8 mouse cellular contexts compared by ENCODE assay signal in genomic region chr8:11727651-11728481, GRCm38 (mm10). TPM values are rescaled to one million over a fixed set of nuclear protein-coding genes. Genes with fewer than 3 reads are reported as not detected.
DNase-seq lines count a peak whose midpoint lies in the region; ATAC-seq and TF ChIP-seq lines count a peak whose summit lies in the region.

Gene Arhgef7, plus strand, starts transcription at chr8:11727721.

- WGBS in forebrain, embryonic 13.5 days: under 1% methylated on average over 105 of the region's 127 CpGs
- under 1% methylated on average over 123 of the region's 127 CpGs for WGBS in heart, embryonic 16.5 days
- WGBS in liver, embryonic 11.5 days: under 1% methylated on average over 119 of the region's 127 CpGs
- WGBS in neural tube, embryonic 11.5 days: under 1% methylated on average over 103 of the region's 127 CpGs

- TF ChIP-seq EP300 in MEL (IDR thresholded peaks at IDR 0.05; ENCODE audit: low read depth in 1 of 2, low read length in 2 of 2): no peak

- no peak within 1 kb of the TSS for H3K27ac ChIP-seq in MEL (ENCODE audit: control insufficient read depth, low read depth, low read length)
- H3K27ac ChIP-seq in brown adipose tissue, adult 24 weeks (replicated peaks; ENCODE audit: low read depth, low read length): no peak within 1 kb of the TSS
- peak within 1 kb of the TSS; percentile 100 for H3K27ac ChIP-seq in forebrain, embryonic 13.5 days
- H3K27ac ChIP-seq in heart, embryonic 16.5 days (ENCODE audit: low read length): peak within 1 kb of the TSS; percentile 96
- H3K27ac ChIP-seq in liver, embryonic 11.5 days (ENCODE audit: low read depth, low read length): peak within 1 kb of the TSS; percentile 71
- H3K27ac ChIP-seq in neural tube, embryonic 11.5 days (ENCODE audit: low read depth, low read length): peak within 1 kb of the TSS; percentile 99

- no peak for DNase-seq in MEL (ENCODE audit: low read depth, low spot score)
- DNase-seq in kidney, postnatal 25 days: peak; percentile 67 to 86
- DNase-seq in liver, embryonic 11.5 days (ENCODE audit: low spot score): peak; percentile 57
- DNase-seq in neural tube, embryonic 11.5 days (ENCODE audit: low spot score): peak; percentile 90
- no peak for DNase-seq in spleen, adult 18-20 months

- no peaks in the 10 kb centered on the region for H3K4me1 ChIP-seq in MEL (ENCODE audit: control insufficient read depth in 1 of 2, insufficient read depth in 2 of 2, low read length in 2 of 2)
- H3K4me1 ChIP-seq in brown adipose tissue, adult 24 weeks (ENCODE audit: control insufficient read depth, insufficient read depth, insufficient read length, low read length): no peaks in the 10 kb centered on the region
- H3K4me1 ChIP-seq in forebrain, embryonic 13.5 days: peaks cover 33% of the 10 kb centered on the region
- H3K4me1 ChIP-seq in heart, embryonic 16.5 days (ENCODE audit: control insufficient read depth, insufficient read depth, low read length): peaks cover 21% of the 10 kb centered on the region
- H3K4me1 ChIP-seq in liver, embryonic 11.5 days (replicated peaks; ENCODE audit: control insufficient read depth, insufficient read depth, low read length): no peaks in the 10 kb centered on the region
- H3K4me1 ChIP-seq in neural tube, embryonic 11.5 days (ENCODE audit: control insufficient read depth, insufficient read depth, low read length): peaks cover 14% of the 10 kb centered on the region

- no peaks in the 10 kb centered on the region for H3K79me2 ChIP-seq in MEL (ENCODE audit: control insufficient read depth, insufficient read depth, low read length, poor library complexity)

- no peak within 1 kb of the TSS for H3K4me3 ChIP-seq in MEL (ENCODE audit: control insufficient read depth in 1 of 2, insufficient read depth in 1 of 2, low read depth in 2 of 2, low read length in 2 of 2)
- peak within 1 kb of the TSS; percentile 44 for H3K4me3 ChIP-seq in brown adipose tissue, adult 24 weeks (ENCODE audit: insufficient read depth, low read depth, low read length)
- peak within 1 kb of the TSS; percentile 79 for H3K4me3 ChIP-seq in forebrain, embryonic 13.5 days
- H3K4me3 ChIP-seq in heart, embryonic 16.5 days (ENCODE audit: low read length): peak within 1 kb of the TSS; percentile 74
- peak within 1 kb of the TSS; percentile 62 for H3K4me3 ChIP-seq in liver, embryonic 11.5 days (ENCODE audit: low read depth, low read length)
- peak within 1 kb of the TSS; percentile 69 for H3K4me3 ChIP-seq in neural tube, embryonic 11.5 days (ENCODE audit: low read depth, low read length)

- TF ChIP-seq POLR2A in MEL (IDR thresholded peaks at IDR 0.05; ENCODE audit: control insufficient read depth in 1 of 2, insufficient read depth in 1 of 2, low read depth in 1 of 2, low read length in 2 of 2, poor library complexity in 1 of 2): no peak

- TF ChIP-seq RAD21 in MEL (IDR thresholded peaks at IDR 0.05; ENCODE audit: low read depth, low read length): no peak

- no peaks in the 10 kb centered on the region for H3K27me3 ChIP-seq in MEL (ENCODE audit: control insufficient read depth in 1 of 2, insufficient read depth in 2 of 2, low read length in 2 of 2)
- H3K27me3 ChIP-seq in forebrain, embryonic 13.5 days: peaks cover 21% of the 10 kb centered on the region
- H3K27me3 ChIP-seq in heart, embryonic 16.5 days (ENCODE audit: control insufficient read depth, insufficient read depth, low read length): peaks cover 21% of the 10 kb centered on the region
- peaks cover 69% of the 10 kb centered on the region for H3K27me3 ChIP-seq in liver, embryonic 11.5 days (replicated peaks; ENCODE audit: control insufficient read depth, insufficient read depth, low read length)
- H3K27me3 ChIP-seq in neural tube, embryonic 11.5 days (ENCODE audit: control insufficient read depth, insufficient read depth, low read length): peaks cover 5% of the 10 kb centered on the region; the same call in 1 of the 2 replicates

- H3K9ac ChIP-seq in MEL (ENCODE audit: control insufficient read depth, low read depth, low read length, poor library complexity, severe bottlenecking): no peak within 1 kb of the TSS
- H3K9ac ChIP-seq in forebrain, embryonic 13.5 days: peak within 1 kb of the TSS; percentile 98
- H3K9ac ChIP-seq in heart, embryonic 16.5 days (ENCODE audit: low read length): peak within 1 kb of the TSS; percentile 88
- H3K9ac ChIP-seq in liver, embryonic 11.5 days (ENCODE audit: low read depth, low read length): peak within 1 kb of the TSS; percentile 55
- peak within 1 kb of the TSS; percentile 97 for H3K9ac ChIP-seq in neural tube, embryonic 11.5 days (ENCODE audit: low read length)

- peak; percentile 92 for ATAC-seq in forebrain, embryonic 13.5 days
- peak; percentile 80 for ATAC-seq in heart, embryonic 16.5 days (replicated peaks; ENCODE audit: extremely low read depth, insufficient read depth, low FRiP score)
- ATAC-seq in liver, embryonic 11.5 days (replicated peaks; ENCODE audit: low FRiP score): peak; percentile 49; the same call in 1 of the 2 replicates
- peak; percentile 84 for ATAC-seq in neural tube, embryonic 11.5 days (ENCODE audit: insufficient read depth, low FRiP score, low TSS enrichment)

- no peaks in the 10 kb centered on the region for H3K9me3 ChIP-seq in MEL (replicated peaks; ENCODE audit: insufficient read depth, low read length)
- no peaks in the 10 kb centered on the region for H3K9me3 ChIP-seq in forebrain, embryonic 13.5 days (replicated peaks)
- H3K9me3 ChIP-seq in heart, embryonic 16.5 days (replicated peaks; ENCODE audit: control insufficient read depth, low read length): no peaks in the 10 kb centered on the region
- no peaks in the 10 kb centered on the region for H3K9me3 ChIP-seq in liver, embryonic 11.5 days (ENCODE audit: control insufficient read depth, low read length)
- H3K9me3 ChIP-seq in neural tube, embryonic 11.5 days (ENCODE audit: control insufficient read depth, low read length): no peaks in the 10 kb centered on the region

- H3K4me2 ChIP-seq in forebrain, embryonic 13.5 days: peak within 1 kb of the TSS; percentile 80
- peak within 1 kb of the TSS; percentile 81 for H3K4me2 ChIP-seq in heart, embryonic 16.5 days (ENCODE audit: low read depth, low read length)
- peak within 1 kb of the TSS; percentile 74 for H3K4me2 ChIP-seq in liver, embryonic 11.5 days
- H3K4me2 ChIP-seq in neural tube, embryonic 11.5 days (ENCODE audit: low read depth): peak within 1 kb of the TSS; percentile 48

- no peak for TF ChIP-seq CTCF in MEL (IDR thresholded peaks at IDR 0.05 in 2 of 3, conservative IDR thresholded peaks at IDR 0.05 in 1 of 3; ENCODE audit: control insufficient read depth in 1 of 3, insufficient read depth in 1 of 3, low read depth in 2 of 3, low read length in 3 of 3, poor library complexity in 1 of 3, severe bottlenecking in 1 of 3)

- H3K36me3 ChIP-seq in MEL (ENCODE audit: control insufficient read depth in 1 of 2, insufficient read depth in 2 of 2, low read length in 2 of 2): no peaks in the 10 kb centered on the region
- H3K36me3 ChIP-seq in forebrain, embryonic 13.5 days (ENCODE audit: poor library complexity, severe bottlenecking): peaks cover 3% of the 10 kb centered on the region; the same call in 1 of the 2 replicates
- no peaks in the 10 kb centered on the region for H3K36me3 ChIP-seq in heart, embryonic 16.5 days (ENCODE audit: control insufficient read depth, insufficient read depth)
- H3K36me3 ChIP-seq in liver, embryonic 11.5 days (ENCODE audit: control insufficient read depth, insufficient read depth, low read length): no peaks in the 10 kb centered on the region
- no peaks in the 10 kb centered on the region for H3K36me3 ChIP-seq in neural tube, embryonic 11.5 days (ENCODE audit: control insufficient read depth, insufficient read depth, low read length)

TF ChIP-seq in MEL, 35 proteins besides CTCF, POLR2A, EP300 and RAD21:
- no peak for TF ChIP-seq NRF1 (IDR thresholded peaks at IDR 0.05; ENCODE audit: insufficient read depth, low read depth, low read length, poor library complexity, severe bottlenecking)
- TF ChIP-seq POLR2AphosphoS2 (IDR thresholded peaks at IDR 0.05; ENCODE audit: low read length): no peak
- TF ChIP-seq MYB (IDR thresholded peaks at IDR 0.05; ENCODE audit: low read depth, low read length): no peak
- TF ChIP-seq USF1 (IDR thresholded peaks at IDR 0.05; ENCODE audit: low read depth, low read length): no peak
- TF ChIP-seq MAX (IDR thresholded peaks at IDR 0.05; ENCODE audit: low read length): no peak
- TF ChIP-seq KAT2A (conservative IDR thresholded peaks at IDR 0.05; ENCODE audit: low read depth, low read length): no peak
- TF ChIP-seq UBTF (IDR thresholded peaks at IDR 0.05; ENCODE audit: borderline replicate concordance, insufficient read depth, low read depth, low read length): no peak
- no peak for TF ChIP-seq GATA1 (IDR thresholded peaks at IDR 0.05; ENCODE audit: low read depth, low read length)

RNA-seq across cellular contexts. Expression of gene Arhgef7, which starts in this region (rescaled TPM):
- 18.7 and 21.0 TPM in 2 replicates for total RNA-seq in MEL (2012; rRNA removed)
- polyA plus RNA-seq in MEL (2012; ENCODE audit: insufficient read depth in 1 of 2, insufficient read length in 2 of 2, low read depth in 1 of 2, low replicate concordance in 2 of 2, missing spikeins in 1 of 2): 10 to 100 TPM in 1 of 2 experiments, not detected in 1; 36.8 TPM
- 14.8 and 17.4 TPM in 2 replicates for polyA plus RNA-seq in brown adipose tissue, adult 24 weeks (2012; ENCODE audit: insufficient read depth, insufficient read length, missing spikeins)
- polyA plus RNA-seq in forebrain, embryonic 13.5 days (2015; fragmentation: Nextera tagmentation; extraction: Ambion mirVana): 58.5 and 61.8 TPM in 2 replicates
- 54.1 and 59.6 TPM in 2 replicates for polyA plus RNA-seq in heart, embryonic 16.5 days (2015; fragmentation: Nextera tagmentation; extraction: Ambion mirVana)
- polyA plus RNA-seq in liver, embryonic 11.5 days (2014; fragmentation: Nextera tagmentation; extraction: Ambion mirVana): 30.1 and 31.1 TPM in 2 replicates
- 66.5 and 71.1 TPM in 2 replicates for polyA plus RNA-seq in neural tube, embryonic 11.5 days (2014; fragmentation: Nextera tagmentation; extraction: Ambion mirVana)

Comparison
In these comparisons a context has a peak if more than half of its experiments do, and no peak if none do; other contexts are left out.
1. DNase-seq: peak in kidney, postnatal 25 days (2 of 2), liver, embryonic 11.5 days (single experiment) and neural tube, embryonic 11.5 days (single experiment); none in MEL (single experiment) and spleen, adult 18-20 months (0 of 2).
2. H3K27ac ChIP-seq: peak in forebrain, embryonic 13.5 days (single experiment), heart, embryonic 16.5 days (single experiment), liver, embryonic 11.5 days (single experiment) and neural tube, embryonic 11.5 days (single experiment); none in MEL (single experiment) and brown adipose tissue, adult 24 weeks (single experiment).
3. H3K4me3 ChIP-seq: peak in brown adipose tissue, adult 24 weeks (single experiment), forebrain, embryonic 13.5 days (single experiment), heart, embryonic 16.5 days (single experiment), liver, embryonic 11.5 days (single experiment) and neural tube, embryonic 11.5 days (single experiment); none in MEL (0 of 2).
4. Peak in every context shown above with its lines, with median percentiles within 50 percentile points of each other: ATAC-seq and H3K4me2 ChIP-seq.